Mouse (Mus musculus) liver, adult 2 months (tissue): ENCODE measurements at regions not wholly inside any gene's neighbourhood (a gene's known extent, or its start where the extent isn't known, plus 50 kb on each side); places are given as distances from the start of the nearest gene placed in this dataset.

Experiments used
- CTCF ChIP-seq: fragments of 200-500 bp; IDR thresholded peaks from 2 replicates; pipeline ENCODE4 v1.5.1; 2011; ENCODE audit warnings: low read depth, low read length, control low read depth
- POLR2A ChIP-seq: fragments of 200-500 bp; IDR thresholded peaks from 2 replicates; pipeline ENCODE4 v1.6.1; 2011; ENCODE audit warnings: low read length, control low read depth; ENCODE audit not compliant: insufficient read depth; ENCODE audit errors: extremely low read depth

GRCm38 (mm10) chr16:92952336-92953097 lies 126.6 kb upstream of the Runx1 start:
- TF ChIP-seq CTCF = no peak
- no peak for TF ChIP-seq POLR2A
